Mouse (Mus musculus) embryonic facial prominence, embryonic 10.5 days (tissue): ENCODE results near the gene Rpl18. TPM values are rescaled to one million over a fixed set of nuclear protein-coding genes. Genes with fewer than 3 reads are reported as not detected.
A peak's percentile ranks its signal among the peaks of the same experiment; 100 is the strongest.

Experiments used
- DNase-seq: peaks from one replicate; pipeline ENCODE4 v3.0.0-alpha.2; 2017; ENCODE audit warnings: low spot score
- H3K27ac ChIP-seq: fragments of 300-500 bp; sonication (generic); replicated peaks from 2 replicates; pipeline ENCODE4 v1.5.1; 2016; ENCODE audit warnings: mild to moderate bottlenecking
- H3K27me3 ChIP-seq: fragments of 300-500 bp; sonication (generic); replicated peaks from 2 replicates; pipeline ENCODE4 v1.6.1; 2016; ENCODE audit warnings: low read depth, mild to moderate bottlenecking; ENCODE audit not compliant: poor library complexity, severe bottlenecking
- H3K36me3 ChIP-seq: fragments of 300-500 bp; sonication (generic); replicated peaks from 2 replicates; pipeline ENCODE4 v1.6.1; 2016; ENCODE audit warnings: mild to moderate bottlenecking, moderate library complexity
- H3K4me1 ChIP-seq: fragments of 300-500 bp; sonication (generic); 2 replicates; pipeline ENCODE4 v1.6.1; 2016
- H3K4me3 ChIP-seq: fragments of 300-500 bp; sonication (generic); 2 replicates; pipeline ENCODE4 v1.5.1; 2016; ENCODE audit warnings: mild to moderate bottlenecking, moderate library complexity
- H3K9me3 ChIP-seq: fragments of 300-500 bp; sonication (generic); 2 replicates; pipeline ENCODE4 v1.6.1; 2016; ENCODE audit warnings: mild to moderate bottlenecking
- WGBS: fragments of 180-500 bp; shearing (Covaris S2); methylation state at CpG from one replicate; pipeline ENCODE4 v1.1.7; 2016; 5-methylcytosine and 5-hydroxymethylcytosine counted together
- polyA plus RNA-seq: library from polyadenylated mRNA; unstranded; fragments of >200 nt; fragmentation: Nextera tagmentation; extraction: Ambion mirVana; gene quantifications from 2 replicates; pipeline ENCODE4 v1.2.1, GENCODE M21; 2016

Rpl18 gene
- polyA plus RNA-seq: 1,168 and 1,206 TPM in 2 replicates

DNA sequence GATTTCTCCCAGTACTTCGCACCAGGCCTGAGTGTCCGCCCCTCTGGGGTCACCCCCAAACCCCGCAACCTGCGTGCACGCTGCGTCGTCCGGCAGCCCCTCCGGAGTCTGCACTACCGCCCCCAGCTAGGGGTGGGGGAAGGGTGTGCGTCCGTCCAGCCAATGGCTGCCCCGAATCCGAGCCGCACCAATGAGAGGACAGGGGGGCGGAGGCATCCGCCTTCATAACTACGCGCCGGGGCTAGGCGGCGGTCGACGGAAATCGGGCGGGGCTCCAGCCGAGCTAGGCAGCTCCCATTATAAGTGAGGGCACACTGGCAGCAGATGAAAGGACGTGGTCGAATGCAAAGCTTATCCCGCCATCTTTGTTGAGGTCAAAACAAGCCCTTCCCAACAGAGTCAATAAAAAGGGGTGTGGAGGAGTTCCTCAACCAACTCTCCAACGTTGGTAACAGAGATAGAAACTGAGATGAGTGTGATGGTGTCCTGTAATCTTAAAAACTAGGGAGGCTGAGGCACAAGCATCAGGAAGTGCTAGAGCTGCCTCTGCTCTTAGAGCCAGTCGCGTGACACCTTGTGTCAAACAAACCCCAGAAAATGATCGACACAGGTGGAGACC, at the start of gene Rpl18:
TSS of gene Rpl18 (plus strand) at position 368 of the 619 bp plus-strand sequence.
- Histone ChIP-seq H3K4me3 (peak within 1 kb of the TSS; percentile 70), H3K9me3 (no peaks in the 10 kb centered on the region), H3K36me3 (peaks cover 58% of the 10 kb centered on the region), H3K4me1 (peaks cover 59% of the 10 kb centered on the region), H3K27ac (peak within 1 kb of the TSS; percentile 90), H3K27me3 (no peaks in the 10 kb centered on the region)
- DNase-seq: peak; percentile 98
- 7% methylated on average over 34 of the region's 34 CpGs for WGBS

DNA sequence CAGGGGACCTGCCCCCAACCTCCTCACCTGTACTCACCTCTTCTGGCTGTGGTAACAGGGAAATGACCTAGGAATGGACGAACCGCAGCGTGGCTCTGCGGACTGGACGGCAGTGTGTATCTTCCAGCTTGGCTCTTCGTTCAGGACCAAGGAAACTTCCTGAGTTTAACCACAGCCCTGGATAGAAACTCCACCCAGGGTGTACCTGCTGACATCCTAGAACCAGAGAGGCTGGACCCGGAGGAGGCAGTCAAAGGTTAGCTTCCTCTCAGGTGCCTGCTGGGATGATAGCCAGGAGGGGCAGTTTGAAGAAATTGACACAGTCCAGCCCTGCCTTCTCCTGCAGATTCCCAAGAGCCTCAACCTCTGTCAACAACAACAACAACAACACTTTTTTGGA, 49.1 kb upstream of the Rpl18 start, which contains the start of gene Fut2:
TSS of gene Fut2 (minus strand) at position 234 of the 400 bp plus-strand sequence.
- H3K27ac ChIP-seq: peak within 1 kb of the TSS; percentile 31; the same call in 1 of the 2 replicates
- WGBS: 79% methylated on average over 7 of the region's 7 CpGs

DNA sequence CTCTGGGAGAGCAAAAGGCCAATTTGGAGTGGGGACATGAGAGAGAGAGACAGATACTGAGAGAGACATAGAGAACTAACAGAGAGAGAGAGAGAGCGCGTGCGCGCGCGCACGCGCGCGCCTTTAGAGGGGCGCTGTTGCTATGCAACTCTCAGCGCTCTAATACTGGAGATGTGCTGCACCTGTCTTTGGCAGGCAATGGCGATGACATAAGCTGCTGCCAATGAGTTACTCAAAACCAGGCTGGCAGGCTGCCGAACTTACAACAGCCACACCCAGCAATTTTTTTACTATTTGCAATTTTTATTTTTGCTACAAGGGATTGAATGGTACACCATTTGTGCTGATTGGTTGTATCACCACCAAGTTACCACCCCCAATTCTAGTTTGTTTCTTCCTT, 47.5 kb upstream of the Rpl18 start:
- Histone ChIP-seq H3K4me1 (peaks cover 30% of the 10 kb centered on the region), H3K36me3 (no peaks in the 10 kb centered on the region), H3K27me3 (no peaks in the 10 kb centered on the region; the same call in 1 of the 2 replicates), H3K9me3 (0 out of 2 replicates have a peak, but pooled peaks cover 6% of the 10 kb centered on the region), H3K27ac (no peak overlapping the region), H3K4me3 (no peak overlapping the region)
- WGBS: 68% methylated on average over 14 of the region's 14 CpGs
- no peak for DNase-seq

More for the DNA sequence above, 49.1 kb upstream of the Rpl18 start, which contains the start of gene Fut2:
- Histone ChIP-seq H3K9me3 (0 out of 2 replicates have a peak, but pooled peaks cover 6% of the 10 kb centered on the region), H3K36me3 (no peaks in the 10 kb centered on the region), H3K4me1 (peaks cover 30% of the 10 kb centered on the region), H3K27me3 (no peaks in the 10 kb centered on the region; the same call in 1 of the 2 replicates), H3K4me3 (peak within 1 kb of the TSS; percentile 3; the same call in 1 of the 2 replicates)
- no peak for DNase-seq

DNA sequence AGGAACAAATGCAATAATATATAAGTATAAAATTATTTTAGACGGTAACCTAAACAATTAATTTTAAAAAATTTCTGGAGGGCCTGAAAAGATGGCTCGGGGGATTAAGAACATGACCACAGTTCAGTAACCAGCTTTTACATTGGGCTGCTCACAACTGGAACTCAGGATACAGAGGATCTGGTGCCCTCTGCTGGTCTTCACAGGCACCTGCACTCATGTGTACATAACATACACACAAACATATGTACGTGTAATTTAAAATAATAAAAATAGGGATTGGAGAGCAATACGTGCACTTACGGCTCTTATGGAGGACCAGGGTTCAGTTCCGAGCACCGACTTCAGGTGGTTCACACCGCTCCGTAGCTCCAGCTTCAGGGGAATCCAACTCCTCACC, 46.3 kb upstream of the Rpl18 start:
- Histone ChIP-seq H3K4me3 (no peak overlapping the region), H3K27me3 (peaks cover 4% of the 10 kb centered on the region; the same call in 1 of the 2 replicates), H3K36me3 (no peaks in the 10 kb centered on the region), H3K4me1 (peaks cover 21% of the 10 kb centered on the region), H3K9me3 (0 out of 2 replicates have a peak, but pooled peaks cover 6% of the 10 kb centered on the region), H3K27ac (no peak overlapping the region)
- no peak for DNase-seq
- 95% methylated on average over 9 of the region's 9 CpGs for WGBS

DNA sequence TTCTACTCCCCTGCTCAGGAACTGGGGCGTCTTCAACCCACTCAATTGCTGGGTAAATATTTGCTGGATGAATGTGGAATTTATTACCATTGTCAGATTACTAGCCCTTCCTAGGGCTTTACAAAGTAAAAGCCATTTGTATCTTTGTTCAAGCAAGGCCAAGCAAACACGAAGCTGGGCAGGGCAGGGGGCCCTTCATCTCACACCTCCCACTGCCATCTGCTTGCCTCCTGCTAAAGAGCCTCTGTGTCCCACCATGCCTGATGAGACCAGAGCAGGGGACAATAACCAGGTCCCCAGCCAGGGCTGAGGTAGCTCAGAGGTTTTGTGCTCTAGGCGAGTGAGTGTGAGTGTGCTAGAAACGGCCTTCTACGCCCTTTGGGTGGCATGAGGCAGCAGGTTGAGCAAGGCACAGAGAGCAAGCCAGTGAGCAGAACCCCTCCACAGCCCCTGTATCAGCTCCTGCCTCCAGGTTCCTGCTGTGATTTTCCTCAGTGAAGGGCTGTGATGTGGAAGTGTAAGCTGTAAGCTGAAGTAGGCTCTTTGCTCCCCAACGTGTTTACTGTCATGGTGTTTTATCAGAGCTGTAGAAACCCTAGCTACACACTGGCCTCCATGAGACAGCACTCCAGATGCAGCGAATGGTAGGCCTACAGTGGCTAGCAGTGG, 37.5 kb upstream of the Rpl18 start:
- Histone ChIP-seq H3K9me3 (no peaks in the 10 kb centered on the region), H3K4me1 (peaks cover 6% of the 10 kb centered on the region), H3K4me3 (no peak overlapping the region), H3K27ac (no peak overlapping the region; the same call in 1 of the 2 replicates), H3K27me3 (0 out of 2 replicates have a peak, but pooled peaks cover 4% of the 10 kb centered on the region), H3K36me3 (no peaks in the 10 kb centered on the region)
- DNase-seq: no peak
- WGBS: 87% methylated on average over 7 of the region's 7 CpGs

DNA sequence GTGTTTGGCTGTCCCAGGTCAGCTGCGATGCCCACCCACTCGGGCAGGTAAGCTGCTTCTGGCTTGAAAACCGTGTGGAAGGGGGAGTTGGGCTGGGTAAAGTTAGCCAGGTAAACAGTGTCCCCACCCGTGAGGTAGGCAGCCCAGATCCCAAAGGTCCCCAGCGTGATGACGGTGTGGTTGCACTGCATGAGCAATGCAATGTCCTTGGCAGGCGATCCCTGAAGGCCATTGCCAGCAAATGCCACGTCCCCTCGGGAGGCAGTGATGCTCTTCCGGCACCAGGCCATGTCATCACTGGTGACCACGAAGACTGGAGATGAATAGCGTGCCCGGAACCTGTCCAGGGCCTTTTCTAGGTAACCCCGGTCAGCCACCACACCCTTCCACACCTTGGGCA, 36.7 kb upstream of the Rpl18 start:
- H3K4me1 ChIP-seq: peaks cover 14% of the 10 kb centered on the region
- H3K36me3 ChIP-seq: no peaks in the 10 kb centered on the region
- H3K9me3 ChIP-seq: no peaks in the 10 kb centered on the region
- DNase-seq: no peak
- H3K27me3 ChIP-seq: 0 out of 2 replicates have a peak, but pooled peaks cover 7% of the 10 kb centered on the region
- H3K4me3 ChIP-seq: no peak overlapping the region
- no peak overlapping the region for H3K27ac ChIP-seq
- WGBS: 94% methylated on average over 14 of the region's 14 CpGs

DNA sequence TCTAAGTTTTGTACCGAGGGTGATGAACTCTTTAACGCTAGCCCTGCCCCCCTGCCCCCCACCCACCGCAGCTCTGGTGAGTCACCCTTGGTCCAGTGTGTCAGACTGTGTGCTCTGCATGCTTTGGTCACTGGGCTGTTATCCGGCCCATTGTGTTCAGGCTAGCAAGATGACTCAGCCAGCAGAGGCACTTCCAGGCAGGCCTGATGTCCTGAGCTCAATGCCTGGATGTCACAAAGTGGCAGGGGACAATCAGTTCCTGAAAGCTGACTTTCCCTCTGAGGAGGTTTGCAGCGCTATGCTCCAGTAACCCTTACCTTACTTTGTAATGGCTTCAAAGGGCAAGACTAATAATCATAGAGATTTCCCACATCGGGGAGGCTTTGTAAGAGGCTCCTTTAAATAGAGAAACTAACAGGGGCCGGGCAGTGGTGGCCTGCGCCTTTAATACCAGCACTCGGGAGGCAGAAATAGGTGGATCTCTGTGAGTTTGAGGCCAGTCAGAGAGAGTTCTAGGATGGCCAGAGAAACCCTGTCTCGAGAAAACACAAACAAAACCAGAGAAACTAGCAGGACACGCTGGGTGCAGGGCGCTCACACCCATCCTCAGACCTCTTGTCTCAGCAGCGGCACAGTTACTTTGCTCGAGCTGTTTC, 35.2 kb upstream of the Rpl18 start:
- H3K27me3 ChIP-seq: peaks cover 17% of the 10 kb centered on the region; the same call in 1 of the 2 replicates
- no peak for DNase-seq
- no peak overlapping the region; the same call in 1 of the 2 replicates for H3K27ac ChIP-seq
- H3K9me3 ChIP-seq: no peaks in the 10 kb centered on the region
- H3K4me1 ChIP-seq: peaks cover 29% of the 10 kb centered on the region
- 76% methylated on average over 14 of the region's 14 CpGs for WGBS
- no peak overlapping the region for H3K4me3 ChIP-seq
- H3K36me3 ChIP-seq: no peaks in the 10 kb centered on the region

DNA sequence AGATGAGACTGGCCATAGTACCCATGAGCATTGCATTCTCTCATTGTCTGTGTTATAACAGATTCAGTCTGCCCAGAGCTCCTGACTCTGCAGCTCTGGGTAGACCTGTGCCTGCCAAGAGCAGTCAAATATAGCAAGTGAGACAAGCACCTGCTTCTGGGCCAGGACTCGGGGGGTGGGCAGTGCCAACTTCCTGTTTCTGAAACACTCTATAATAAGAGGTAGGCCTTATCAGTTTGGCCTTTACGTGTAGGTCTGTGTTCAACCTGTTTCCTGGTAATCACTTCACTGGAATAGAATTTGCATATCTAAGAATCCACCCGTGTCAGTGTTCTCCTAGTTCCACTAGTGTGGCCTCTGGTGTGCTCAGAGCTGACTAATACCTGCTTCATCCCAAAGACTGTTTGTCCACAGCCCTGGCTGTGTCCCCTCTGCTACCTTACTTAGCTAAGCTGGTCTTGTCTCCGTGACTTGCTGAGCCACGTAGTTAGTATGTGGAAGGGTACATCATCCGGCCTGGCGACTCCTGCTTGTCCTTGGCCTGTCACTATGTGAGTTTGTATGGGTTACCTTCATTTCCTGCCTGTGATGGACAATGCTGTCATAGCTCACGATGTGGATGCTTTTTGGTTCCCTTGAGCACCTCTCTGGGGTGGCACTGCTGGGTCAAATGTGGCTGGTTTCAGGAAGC, 34.1 kb upstream of the Rpl18 start:
- Histone ChIP-seq H3K4me1 (peaks cover 40% of the 10 kb centered on the region), H3K27ac (no peak overlapping the region), H3K4me3 (no peak overlapping the region), H3K27me3 (peaks cover 18% of the 10 kb centered on the region; the same call in 1 of the 2 replicates), H3K9me3 (no peaks in the 10 kb centered on the region), H3K36me3 (no peaks in the 10 kb centered on the region)
- DNase-seq: no peak
- WGBS: 86% methylated on average over 8 of the region's 8 CpGs

DNA sequence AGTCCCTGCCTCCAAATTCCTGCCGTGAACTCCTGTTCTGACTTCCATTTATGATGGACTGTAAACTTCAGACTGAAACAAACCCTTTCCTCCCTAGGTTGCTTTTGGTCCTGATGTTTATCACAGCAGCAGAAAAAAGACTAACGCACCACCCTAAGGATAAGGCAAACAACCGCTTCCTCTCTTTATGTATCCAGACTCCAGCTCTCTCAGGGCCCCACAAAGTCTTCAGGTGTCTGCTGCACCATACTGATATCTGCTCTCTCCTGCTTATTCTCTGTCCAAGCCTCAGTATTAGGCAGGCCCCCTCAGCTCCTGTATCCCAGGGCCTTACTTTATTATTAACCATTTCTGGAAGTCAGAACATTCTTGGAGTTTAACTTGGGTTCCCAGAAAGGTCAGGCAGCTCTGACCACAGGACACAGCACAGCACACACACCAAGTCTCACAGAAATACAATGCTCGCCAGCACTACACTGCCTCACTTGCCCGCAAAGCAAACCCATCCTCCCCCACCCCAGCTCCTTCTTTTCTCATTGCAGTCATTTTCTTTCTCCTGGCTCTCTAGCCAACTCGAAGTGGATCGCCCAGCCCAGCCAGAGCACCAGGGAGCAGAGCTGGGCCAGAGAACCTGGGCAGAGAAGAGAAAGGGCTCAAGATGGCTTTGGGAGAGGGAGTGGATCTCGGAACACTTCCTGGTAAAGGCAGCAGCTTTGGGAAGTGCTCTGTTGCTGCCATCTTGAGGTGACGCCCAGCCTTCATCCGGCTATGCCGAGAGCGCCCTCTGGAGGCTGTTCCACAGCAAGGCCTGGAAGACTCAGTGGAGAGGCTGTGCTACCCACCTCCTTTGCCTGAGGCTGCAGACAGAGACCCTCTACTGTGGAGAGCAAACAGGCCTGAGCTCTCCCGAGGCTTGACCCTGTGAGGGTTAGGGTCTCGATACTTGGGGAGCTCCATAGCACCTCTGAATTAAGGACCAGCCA, 32.8 kb upstream of the Rpl18 start:
- Histone ChIP-seq H3K27me3 (peaks cover 22% of the 10 kb centered on the region; the same call in 1 of the 2 replicates), H3K4me3 (peak overlapping the region; percentile 42), H3K4me1 (peaks cover 52% of the 10 kb centered on the region), H3K27ac (peak overlapping the region; percentile 90), H3K9me3 (no peaks in the 10 kb centered on the region), H3K36me3 (no peaks in the 10 kb centered on the region)
- DNase-seq: peak; percentile 93
- 29% methylated on average over 14 of the region's 14 CpGs for WGBS

DNA sequence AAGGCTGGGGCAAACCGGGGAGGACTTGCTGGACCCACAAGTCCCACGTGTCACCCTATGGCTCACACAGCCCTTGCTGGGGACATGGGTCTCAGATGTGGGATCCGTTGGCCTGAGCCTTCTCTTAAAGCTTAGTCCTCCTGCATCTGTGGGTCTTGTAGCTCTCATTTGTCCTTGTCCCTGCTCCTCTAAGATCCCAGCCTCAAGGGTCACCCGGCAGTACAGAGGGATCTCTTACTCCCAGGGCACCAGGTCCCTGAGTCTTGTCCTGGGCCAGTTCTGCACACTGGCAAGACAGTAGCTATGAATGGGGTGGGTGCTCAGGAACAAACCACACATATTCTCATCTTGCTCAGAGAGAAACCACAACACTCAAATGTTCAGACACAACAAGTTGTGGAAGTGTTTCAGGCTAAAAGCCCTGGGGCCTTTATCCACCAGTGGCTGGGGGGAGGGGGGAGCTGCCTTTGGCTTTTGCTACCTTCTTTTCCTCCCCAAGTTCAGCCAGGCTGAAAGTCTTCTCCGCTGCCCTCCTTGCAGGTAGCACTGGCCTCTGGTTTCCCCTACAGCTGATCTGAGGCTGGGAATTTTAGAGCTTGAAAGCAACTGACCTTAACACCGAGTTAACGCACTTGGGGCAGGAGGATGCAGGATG, 31.7 kb upstream of the Rpl18 start, which contains the start of gene Ntn5:
TSS of gene Ntn5 (plus strand) at position 627 of the 655 bp plus-strand sequence.
- 68% methylated on average over 7 of the region's 7 CpGs for WGBS
- peak within 1 kb of the TSS; percentile 90 for H3K27ac ChIP-seq
- no peaks in the 10 kb centered on the region for H3K9me3 ChIP-seq
- H3K4me3 ChIP-seq: peak within 1 kb of the TSS; percentile 42
- no peak for DNase-seq
- peaks cover 22% of the 10 kb centered on the region; the same call in 1 of the 2 replicates for H3K27me3 ChIP-seq
- no peaks in the 10 kb centered on the region for H3K36me3 ChIP-seq
- peaks cover 52% of the 10 kb centered on the region for H3K4me1 ChIP-seq
